Mouse (Mus musculus) E14TG2a.4 (cell line): ENCODE data around the gene Ak1.

Experiments
- CTCF ChIP-seq: conservative IDR thresholded peaks from 2 replicates; pipeline ENCODE4 v1.5.1; 2014; ENCODE audit warnings: low read length
- POU5F1 ChIP-seq: IDR thresholded peaks from 2 replicates; pipeline ENCODE4 v1.6.1; 2014; ENCODE audit warnings: low read length, borderline replicate concordance

DNA sequence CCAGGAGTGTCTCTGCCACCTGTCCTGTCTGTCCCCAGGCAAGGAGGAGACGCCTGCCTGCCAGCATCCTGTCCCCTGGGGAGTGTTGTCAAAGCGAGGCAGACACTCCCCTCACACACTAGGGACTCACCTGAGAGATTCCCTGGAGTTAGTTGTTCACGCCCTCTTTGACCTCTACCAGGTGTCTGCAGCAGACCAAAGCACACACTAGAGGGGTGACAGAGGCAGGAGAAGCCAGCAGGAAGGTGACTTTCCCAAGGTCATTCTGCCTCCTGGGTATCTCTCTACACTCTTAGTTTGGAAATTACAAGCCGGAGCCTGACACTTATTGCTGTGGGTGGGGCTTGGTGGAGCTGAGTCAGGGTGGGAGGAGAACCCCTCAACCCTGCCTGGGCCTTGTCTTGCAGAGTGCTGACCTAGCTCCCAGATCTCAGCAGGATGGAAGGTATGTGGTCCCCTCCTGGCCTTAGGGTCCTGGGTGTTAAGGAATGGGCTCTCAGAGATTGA is 6.5 kb downstream of the Ak1 start:
- TF ChIP-seq CTCF (no peak), POU5F1 (no peak)
